Mouse (Mus musculus): Measurements from ENCODE around the gene Ifna4. TPM values are rescaled to one million over a fixed set of nuclear protein-coding genes. Genes with fewer than 3 reads are reported as not detected.

Ifna4 gene
- polyA plus RNA-seq (2017; shearing (Covaris generic)), result not detected

DNA sequence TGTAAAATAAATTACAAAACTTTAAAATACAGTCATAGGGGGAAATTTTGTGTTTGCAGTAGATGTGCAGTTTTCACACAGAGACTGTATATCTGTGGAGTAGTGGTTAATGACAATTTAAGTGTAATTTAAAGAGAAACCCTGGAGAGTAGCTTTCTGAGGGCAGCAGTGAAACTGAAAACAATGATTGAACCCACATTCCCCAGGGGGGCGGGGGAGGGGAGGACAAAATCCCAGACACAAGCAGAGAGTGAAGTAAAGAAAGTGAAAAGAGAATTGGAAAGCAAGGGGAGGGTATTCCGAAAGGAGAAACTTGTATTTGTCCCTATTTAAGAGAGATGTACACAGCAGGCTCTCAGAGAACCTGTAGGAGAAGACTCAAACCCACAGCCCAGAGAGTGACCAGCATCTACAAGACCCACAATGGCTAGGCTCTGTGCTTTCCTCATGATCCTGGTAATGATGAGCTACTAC, at the start of gene Ifna4:
TSS of gene Ifna4 (plus strand) at position 424 of the 474 bp plus-strand sequence.

DNA sequence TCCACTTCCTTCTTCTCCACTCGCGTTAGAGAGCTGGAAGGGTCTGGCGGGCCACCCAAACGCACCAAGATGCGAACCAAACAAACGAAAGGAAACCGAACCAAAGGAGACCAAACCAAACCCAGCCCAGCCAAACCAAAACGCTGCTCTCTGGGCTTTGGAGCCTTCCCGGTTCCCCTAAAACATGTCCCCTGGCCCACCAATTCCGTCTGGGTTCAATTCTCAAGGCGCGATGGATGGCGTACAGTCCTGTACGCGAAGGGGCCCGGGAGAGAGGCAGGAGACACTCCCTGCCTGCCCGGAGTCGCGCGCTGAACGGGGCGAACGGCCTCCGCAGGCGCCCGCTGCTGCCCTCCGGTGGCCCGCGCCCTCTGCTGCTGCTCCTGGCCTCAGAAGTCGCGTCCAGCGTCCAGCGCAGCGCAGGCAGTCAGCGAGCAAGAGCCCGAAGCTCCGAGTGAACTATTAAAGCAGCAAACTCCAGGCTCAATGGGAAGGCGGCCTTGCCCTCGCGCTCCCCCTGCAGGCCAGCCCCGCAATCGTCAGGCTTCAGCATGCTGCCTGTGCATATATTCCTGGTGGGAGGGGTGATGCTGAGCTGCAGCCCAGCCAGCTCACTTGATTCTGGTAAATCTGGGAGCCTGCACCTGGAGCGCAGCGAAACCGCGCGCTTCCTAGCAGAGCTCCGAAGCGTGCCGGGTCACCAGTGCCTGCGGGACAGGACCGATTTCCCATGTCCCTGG, 47.6 kb upstream of the Ifna4 start, which contains the start of gene Gm13275:
TSS of gene Gm13275 (plus strand) at position 552 of the 740 bp plus-strand sequence.

DNA sequence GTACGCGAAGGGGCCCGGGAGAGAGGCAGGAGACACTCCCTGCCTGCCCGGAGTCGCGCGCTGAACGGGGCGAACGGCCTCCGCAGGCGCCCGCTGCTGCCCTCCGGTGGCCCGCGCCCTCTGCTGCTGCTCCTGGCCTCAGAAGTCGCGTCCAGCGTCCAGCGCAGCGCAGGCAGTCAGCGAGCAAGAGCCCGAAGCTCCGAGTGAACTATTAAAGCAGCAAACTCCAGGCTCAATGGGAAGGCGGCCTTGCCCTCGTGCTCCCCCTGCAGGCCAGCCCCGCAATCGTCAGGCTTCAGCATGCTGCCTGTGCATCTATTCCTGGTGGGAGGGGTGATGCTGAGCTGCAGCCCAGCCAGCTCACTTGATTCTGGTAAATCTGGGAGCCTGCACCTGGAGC, 44.6 kb upstream of the Ifna4 start, which contains the start of gene Gm13279:
TSS of gene Gm13279 (plus strand) at position 301 of the 400 bp plus-strand sequence.

DNA sequence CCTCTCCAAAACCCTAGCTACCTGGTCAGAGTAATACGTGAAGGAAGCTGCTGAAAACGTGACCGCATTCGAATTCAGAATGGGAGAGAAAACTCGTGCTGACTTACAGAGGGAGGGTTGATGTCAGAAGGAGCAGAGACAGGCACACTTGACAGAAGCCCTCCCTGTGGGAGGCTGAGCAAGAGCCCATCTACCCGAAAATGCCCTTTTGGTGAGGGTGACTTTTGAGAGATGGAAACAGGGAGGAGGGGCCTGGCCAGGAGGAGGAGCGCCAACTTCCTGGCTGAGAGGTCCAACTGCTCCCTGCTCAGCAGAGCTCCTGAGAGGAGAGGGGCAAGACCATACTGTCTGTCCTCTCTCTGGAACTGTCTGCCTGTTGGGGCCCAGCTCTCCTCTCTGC, 42.3 kb upstream of the Ifna4 start, which contains the start of gene Gm13285:
TSS of gene Gm13285 (plus strand) at position 301 of the 400 bp plus-strand sequence.

DNA sequence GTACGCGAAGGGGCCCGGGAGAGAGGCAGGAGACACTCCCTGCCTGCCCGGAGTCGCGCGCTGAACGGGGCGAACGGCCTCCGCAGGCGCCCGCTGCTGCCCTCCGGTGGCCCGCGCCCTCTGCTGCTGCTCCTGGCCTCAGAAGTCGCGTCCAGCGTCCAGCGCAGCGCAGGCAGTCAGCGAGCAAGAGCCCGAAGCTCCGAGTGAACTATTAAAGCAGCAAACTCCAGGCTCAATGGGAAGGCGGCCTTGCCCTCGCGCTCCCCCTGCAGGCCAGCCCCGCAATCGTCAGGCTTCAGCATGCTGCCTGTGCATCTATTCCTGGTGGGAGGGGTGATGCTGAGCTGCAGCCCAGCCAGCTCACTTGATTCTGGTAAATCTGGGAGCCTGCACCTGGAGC, 38.7 kb upstream of the Ifna4 start, which contains the start of gene Gm13287:
TSS of gene Gm13287 (plus strand) at position 301 of the 400 bp plus-strand sequence.

DNA sequence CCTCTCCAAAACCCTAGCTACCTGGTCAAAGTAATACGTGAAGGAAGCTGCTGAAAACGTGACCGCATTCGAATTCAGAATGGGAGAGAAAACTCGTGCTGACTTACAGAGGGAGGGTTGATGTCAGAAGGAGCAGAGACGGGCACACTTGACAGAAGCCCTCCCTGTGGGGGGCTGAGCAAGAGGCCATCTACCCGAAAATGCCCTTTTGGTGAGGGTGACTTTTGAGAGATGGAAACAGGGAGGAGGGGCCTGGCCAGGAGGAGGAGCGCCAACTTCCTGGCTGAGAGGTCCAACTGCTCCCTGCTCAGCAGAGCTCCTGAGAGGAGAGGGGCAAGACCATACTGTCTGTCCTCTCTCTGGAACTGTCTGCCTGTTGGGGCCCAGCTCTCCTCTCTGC, 36.4 kb upstream of the Ifna4 start, which contains the start of gene Gm13288:
TSS of gene Gm13288 (plus strand) at position 301 of the 400 bp plus-strand sequence.

DNA sequence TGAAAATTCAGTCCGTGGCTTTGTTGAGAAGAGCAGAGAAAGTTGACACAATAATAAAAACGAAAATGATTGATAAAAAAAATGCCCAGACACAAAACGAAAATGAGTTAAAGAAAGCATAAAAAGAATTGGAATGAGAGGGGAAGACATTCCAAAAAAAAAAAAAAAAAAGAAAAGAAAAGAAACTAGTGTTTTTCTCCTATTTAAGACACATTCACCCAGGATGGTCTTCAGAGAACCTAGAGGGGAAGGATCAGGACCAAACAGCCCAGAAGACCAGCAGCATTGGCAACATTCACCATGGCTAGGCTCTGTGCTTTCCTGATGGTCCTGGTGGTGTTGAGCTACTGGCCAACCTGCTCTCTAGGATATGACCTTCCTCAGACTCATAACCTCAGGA, 25.7 kb upstream of the Ifna4 start, which contains the start of gene Ifna7:
TSS of gene Ifna7 (plus strand) at position 301 of the 400 bp plus-strand sequence.

DNA sequence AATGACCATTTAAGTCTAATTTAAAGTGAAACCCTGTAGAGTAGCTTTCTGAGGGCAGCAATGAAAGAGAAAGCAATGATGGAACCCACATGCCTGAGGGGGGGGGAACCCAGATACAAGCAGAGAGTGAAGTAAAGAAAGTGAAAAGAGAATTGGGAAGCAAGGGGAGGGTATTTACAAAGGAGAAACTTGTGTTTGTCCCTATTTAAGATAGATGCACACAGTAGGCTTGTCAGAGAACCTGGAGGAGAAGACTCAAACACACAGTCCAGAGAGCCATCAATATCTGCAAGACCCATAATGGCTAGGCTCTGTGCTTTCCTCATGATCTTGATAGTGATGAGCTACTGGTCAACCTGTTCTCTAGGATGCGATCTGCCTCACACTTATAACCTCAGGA, 22.0 kb upstream of the Ifna4 start, which contains the start of gene Ifna11:
TSS of gene Ifna11 (plus strand) at position 301 of the 400 bp plus-strand sequence.

DNA sequence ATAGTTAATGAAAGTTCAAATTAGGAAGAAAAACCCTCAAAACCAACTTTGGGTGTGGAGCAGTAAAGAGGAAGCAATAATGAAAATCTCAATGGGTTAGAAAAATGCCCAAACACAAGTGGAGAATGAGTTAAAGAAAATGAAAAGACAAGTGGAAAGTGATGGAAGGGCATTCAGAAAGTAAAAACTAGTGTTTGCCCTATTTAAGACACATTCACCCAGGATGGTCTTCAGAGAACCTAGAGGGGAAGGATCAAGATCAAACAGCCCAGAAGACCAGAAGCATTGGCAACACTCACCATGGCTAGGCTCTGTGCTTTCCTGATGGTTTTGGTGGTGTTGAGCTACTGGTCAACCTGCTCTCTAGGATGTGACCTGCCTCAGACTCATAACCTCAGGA, 14.5 kb upstream of the Ifna4 start, which contains the start of gene Ifna6:
TSS of gene Ifna6 (plus strand) at position 301 of the 400 bp plus-strand sequence.

DNA sequence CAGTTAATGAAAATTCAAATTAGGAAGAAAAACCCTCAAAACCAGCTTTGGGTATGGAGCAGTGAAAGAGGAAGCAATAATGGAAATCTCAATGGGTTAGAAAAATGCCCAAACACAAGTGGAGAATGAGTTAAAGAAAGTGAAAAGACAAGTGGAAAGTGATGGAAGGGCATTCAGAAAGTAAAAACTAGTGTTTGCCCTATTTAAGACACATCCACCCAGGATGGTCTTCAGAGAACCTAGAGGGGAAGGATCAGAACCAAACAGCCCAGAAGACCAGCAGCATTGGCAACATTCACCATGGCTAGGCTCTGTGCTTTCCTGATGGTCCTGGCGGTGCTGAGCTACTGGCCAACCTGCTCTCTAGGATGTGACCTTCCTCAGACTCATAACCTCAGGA, 6.4 kb upstream of the Ifna4 start, which contains the start of gene Ifna5:
TSS of gene Ifna5 (plus strand) at position 301 of the 400 bp plus-strand sequence.

DNA sequence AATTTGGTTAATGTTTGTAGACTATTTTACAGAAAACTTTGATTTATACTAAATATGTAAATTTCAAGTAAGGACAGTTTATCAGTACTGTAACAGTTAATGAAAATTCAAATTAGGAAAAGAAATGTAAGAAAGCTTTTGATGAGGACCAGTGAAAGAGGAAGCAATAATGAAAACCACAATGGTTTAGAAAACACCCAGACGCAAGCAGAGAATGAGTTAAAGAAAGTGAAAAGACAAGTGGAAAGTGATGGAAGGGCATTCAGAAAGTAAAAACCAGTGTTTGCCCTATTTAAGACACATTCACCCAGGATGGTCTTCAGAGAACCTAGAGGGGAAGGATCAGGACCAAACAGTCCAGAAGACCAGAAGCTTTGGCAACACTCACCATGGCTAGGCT, 8.0 kb downstream of the Ifna4 start, which contains the start of gene Ifna1:
TSS of gene Ifna1 (plus strand) at position 390 of the 400 bp plus-strand sequence.

DNA sequence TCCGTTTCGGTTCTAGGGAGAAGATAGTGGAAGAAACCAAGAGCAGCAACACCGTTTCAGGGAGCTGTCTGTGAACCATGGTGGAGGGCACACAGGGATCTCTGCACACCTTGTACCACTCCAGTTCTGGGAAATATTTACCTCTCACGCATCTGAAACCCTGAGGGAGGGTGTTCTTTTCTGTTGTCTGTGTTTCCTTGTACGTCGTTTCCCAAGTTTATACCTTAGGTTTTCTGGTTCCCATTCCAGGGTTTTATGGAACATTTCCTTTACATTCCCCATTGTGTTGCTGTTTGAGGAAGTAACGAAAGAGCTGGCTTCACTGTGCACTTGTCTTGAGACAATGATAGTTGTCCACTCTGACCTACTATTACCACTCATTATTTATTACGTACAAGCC, 38.4 kb downstream of the Ifna4 start, which contains the start of gene Ifne:
TSS of gene Ifne (minus strand) at position 101 of the 400 bp plus-strand sequence.

Other genes starting within 250 kb of the Ifna4 start
- gene Ifna9, start 249.5 kb upstream of the Ifna4 start, polyA plus RNA-seq (2017; shearing (Covaris generic)), result not detected
- gene Ifna12, start 238.5 kb upstream of the Ifna4 start, polyA plus RNA-seq (2017; shearing (Covaris generic)), result not detected
- gene C87499, start 207.4 kb upstream of the Ifna4 start, polyA plus RNA-seq (2017; shearing (Covaris generic)), result not detected
- gene Ifna13, start 197.4 kb upstream of the Ifna4 start, polyA plus RNA-seq (2017; shearing (Covaris generic)), result not detected
- gene Ifna16, start 164.9 kb upstream of the Ifna4 start, polyA plus RNA-seq (2017; shearing (Covaris generic)), result not detected
- gene Ifna2, start 157.9 kb upstream of the Ifna4 start, polyA plus RNA-seq (2017; shearing (Covaris generic)), result not detected
- gene Ifnab, start 150.5 kb upstream of the Ifna4 start, polyA plus RNA-seq (2017; shearing (Covaris generic)), result 0.45 TPM
- 1.4 TPM for gene Gm26566, start 120.1 kb upstream of the Ifna4 start, polyA plus RNA-seq (2017; shearing (Covaris generic))
- gene Klhl9, start 119.4 kb upstream of the Ifna4 start, polyA plus RNA-seq (2017; shearing (Covaris generic)), result 27.2 TPM
- not detected for gene Gm13271, start 87.0 kb upstream of the Ifna4 start, polyA plus RNA-seq (2017; shearing (Covaris generic))
- 0.36 TPM for gene Gm13283, start 81.7 kb upstream of the Ifna4 start, polyA plus RNA-seq (2017; shearing (Covaris generic))
- not detected for gene Gm13290, start 68.0 kb upstream of the Ifna4 start, polyA plus RNA-seq (2017; shearing (Covaris generic))
- not detected for gene Gm13289, start 64.9 kb upstream of the Ifna4 start, polyA plus RNA-seq (2017; shearing (Covaris generic))
- not detected for gene Gm13272, start 62.0 kb upstream of the Ifna4 start, polyA plus RNA-seq (2017; shearing (Covaris generic))
- gene Ifnz, start 59.7 kb upstream of the Ifna4 start, polyA plus RNA-seq (2017; shearing (Covaris generic)), result not detected
- not detected for gene Gm13276, start 56.2 kb upstream of the Ifna4 start, polyA plus RNA-seq (2017; shearing (Covaris generic))
- gene Gm13277, start 53.2 kb upstream of the Ifna4 start, polyA plus RNA-seq (2017; shearing (Covaris generic)), result not detected
- not detected for gene Gm13278, start 50.3 kb upstream of the Ifna4 start, polyA plus RNA-seq (2017; shearing (Covaris generic))
- not detected for gene Gm13275, start 47.4 kb upstream of the Ifna4 start, polyA plus RNA-seq (2017; shearing (Covaris generic))
- not detected for gene Gm13279, start 44.5 kb upstream of the Ifna4 start, polyA plus RNA-seq (2017; shearing (Covaris generic))
- gene Gm13285, start 42.2 kb upstream of the Ifna4 start, polyA plus RNA-seq (2017; shearing (Covaris generic)), result not detected
- not detected for gene Gm13287, start 38.6 kb upstream of the Ifna4 start, polyA plus RNA-seq (2017; shearing (Covaris generic))
- 0.19 TPM for gene Gm13288, start 36.3 kb upstream of the Ifna4 start, polyA plus RNA-seq (2017; shearing (Covaris generic))
- gene Ifna7, start 25.6 kb upstream of the Ifna4 start, polyA plus RNA-seq (2017; shearing (Covaris generic)), result not detected
- not detected for gene Ifna11, start 21.9 kb upstream of the Ifna4 start, polyA plus RNA-seq (2017; shearing (Covaris generic))
- not detected for gene Ifna6, start 14.4 kb upstream of the Ifna4 start, polyA plus RNA-seq (2017; shearing (Covaris generic))
- gene Ifna5, start 6.3 kb upstream of the Ifna4 start, polyA plus RNA-seq (2017; shearing (Covaris generic)), result not detected
- gene Ifna1, start 8.2 kb downstream of the Ifna4 start, polyA plus RNA-seq (2017; shearing (Covaris generic)), result not detected
- gene Ifne, start 38.3 kb downstream of the Ifna4 start, polyA plus RNA-seq (2017; shearing (Covaris generic)), result not detected

Data from naive thymus-derived CD4-positive, alpha-beta T cell, adult 5 months (primary cell).